Mouse (Mus musculus): ENCODE measurements around the gene Fam89a. TPM values are rescaled to one million over a fixed set of nuclear protein-coding genes. Genes with fewer than 3 reads are reported as not detected.
A peak's percentile ranks its signal among the peaks of the same experiment; 100 is the strongest.

Gene Fam89a
- polyA plus RNA-seq, 1 experiment from 2014 or later: 3.7 TPM

DNA sequence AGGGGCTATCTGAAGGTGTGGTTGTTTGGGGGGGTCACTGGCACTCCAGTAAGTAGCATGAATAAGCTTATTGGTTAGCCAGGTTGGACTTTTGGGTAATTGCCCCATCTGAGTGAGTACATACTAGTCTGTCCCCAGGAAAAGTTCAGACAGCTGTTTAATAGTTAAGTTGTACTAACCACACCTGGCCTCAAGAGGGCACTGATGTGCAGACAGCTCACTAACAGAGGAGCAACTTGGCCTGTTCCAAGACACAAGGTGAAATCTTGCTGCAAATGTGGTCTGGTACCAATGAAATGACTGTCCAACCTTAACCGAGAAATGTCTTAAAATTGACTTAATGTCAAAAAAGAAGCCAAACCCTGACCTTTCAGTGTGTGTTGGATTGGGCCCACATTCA, 12.4 kb downstream of the Fam89a start:
- TF ChIP-seq EP300 (IDR thresholded peaks at IDR 0.05; ENCODE audit: low read depth) (no peak), CTCF (IDR thresholded peaks at IDR 0.05; ENCODE audit: low read depth) (peak; percentile 78)
- peaks cover 5% of the 10 kb centered on the region for H3K4me1 ChIP-seq (ENCODE audit: insufficient read depth)
- 0 out of 2 replicates have a peak, but pooled peaks have one; percentile 23 for ATAC-seq
- no peak overlapping the region for H3K4me2 ChIP-seq (ENCODE audit: low read depth, low read length)
- peaks cover 1% of the 10 kb centered on the region; the same call in 1 of the 2 replicates for H3K36me3 ChIP-seq (replicated peaks; ENCODE audit: insufficient read depth, low read length)
- no peak overlapping the region for H3K4me3 ChIP-seq (ENCODE audit: low read depth, low read length)
- WGBS (ENCODE audit: insufficient replicate concordance): 68% methylated on average over 1 of the region's 1 CpGs
- no peaks in the 10 kb centered on the region for H3K27me3 ChIP-seq (ENCODE audit: insufficient read depth, low read length)
- H3K9me3 ChIP-seq (ENCODE audit: low read length): no peaks in the 10 kb centered on the region
- no peak overlapping the region for H3K9ac ChIP-seq (replicated peaks)
- no peak overlapping the region for H3K27ac ChIP-seq (ENCODE audit: low read depth)
- no peak for DNase-seq

GRCm38 (mm10) chr8:124735371-124735911, 16.2 kb downstream of the Fam89a start:
- H3K9ac ChIP-seq (replicated peaks): no peak overlapping the region
- 81% methylated on average over 3 of the region's 3 CpGs for WGBS (ENCODE audit: insufficient replicate concordance)
- H3K36me3 ChIP-seq (replicated peaks; ENCODE audit: insufficient read depth, low read length): peaks cover 17% of the 10 kb centered on the region
- H3K27ac ChIP-seq (ENCODE audit: low read depth): no peak overlapping the region
- no peaks in the 10 kb centered on the region for H3K27me3 ChIP-seq (ENCODE audit: insufficient read depth, low read length)
- DNase-seq (no peak), ATAC-seq (no peak)
- TF ChIP-seq CTCF (IDR thresholded peaks at IDR 0.05; ENCODE audit: low read depth): no peak
- TF ChIP-seq EP300 (IDR thresholded peaks at IDR 0.05; ENCODE audit: low read depth): no peak
- no peaks in the 10 kb centered on the region for H3K9me3 ChIP-seq (ENCODE audit: low read length)
- no peaks in the 10 kb centered on the region for H3K4me1 ChIP-seq (ENCODE audit: insufficient read depth)
- H3K4me2 ChIP-seq (ENCODE audit: low read depth, low read length): no peak overlapping the region
- H3K4me3 ChIP-seq (ENCODE audit: low read depth, low read length): no peak overlapping the region

GRCm38 (mm10) chr8:124732828-124733227, 18.8 kb downstream of the Fam89a start:
- no peaks in the 10 kb centered on the region for H3K27me3 ChIP-seq (ENCODE audit: insufficient read depth, low read length)
- H3K36me3 ChIP-seq (replicated peaks; ENCODE audit: insufficient read depth, low read length): peaks cover 29% of the 10 kb centered on the region
- H3K27ac ChIP-seq (ENCODE audit: low read depth): no peak overlapping the region
- DNase-seq (no peak), ATAC-seq (no peak)
- H3K4me2 ChIP-seq (ENCODE audit: low read depth, low read length): no peak overlapping the region
- H3K4me1 ChIP-seq (ENCODE audit: insufficient read depth): no peaks in the 10 kb centered on the region
- TF ChIP-seq CTCF (IDR thresholded peaks at IDR 0.05; ENCODE audit: low read depth) (no peak), EP300 (IDR thresholded peaks at IDR 0.05; ENCODE audit: low read depth) (no peak)
- no peak overlapping the region for H3K9ac ChIP-seq (replicated peaks)
- 73% methylated on average over 8 of the region's 8 CpGs for WGBS (ENCODE audit: insufficient replicate concordance)
- no peaks in the 10 kb centered on the region for H3K9me3 ChIP-seq (ENCODE audit: low read length)
- no peak overlapping the region for H3K4me3 ChIP-seq (ENCODE audit: low read depth, low read length)

- H3K36me3 ChIP-seq (replicated peaks; ENCODE audit: insufficient read depth, low read length): peaks cover 17% of the 10 kb centered on the region
- no peaks in the 10 kb centered on the region for H3K27me3 ChIP-seq (ENCODE audit: insufficient read depth, low read length)
- no peak overlapping the region for H3K9ac ChIP-seq (replicated peaks)
- no peak overlapping the region for H3K4me2 ChIP-seq (ENCODE audit: low read depth, low read length)
- no peak for DNase-seq
- no peaks in the 10 kb centered on the region for H3K9me3 ChIP-seq (ENCODE audit: low read length)
- H3K27ac ChIP-seq (ENCODE audit: low read depth): no peak overlapping the region
- WGBS (ENCODE audit: insufficient replicate concordance): 84% methylated on average over 7 of the region's 7 CpGs
- ATAC-seq: no peak
- no peak overlapping the region for H3K4me3 ChIP-seq (ENCODE audit: low read depth, low read length)
- no peak for TF ChIP-seq EP300 (IDR thresholded peaks at IDR 0.05; ENCODE audit: low read depth)
- no peak for TF ChIP-seq CTCF (IDR thresholded peaks at IDR 0.05; ENCODE audit: low read depth)
- peaks cover 25% of the 10 kb centered on the region for H3K4me1 ChIP-seq (ENCODE audit: insufficient read depth)
Measured at GRCm38 (mm10) chr8:124724301-124724700, 27.3 kb downstream of the Fam89a start.

GRCm38 (mm10) chr8:124721862-124722515, 29.6 kb downstream of the Fam89a start, which contains the start of the genes Ttc13 and Arv1:
Gene Ttc13, minus strand, starts transcription at chr8:124721983.
Gene Arv1, plus strand, starts transcription at chr8:124722139.
- Histone ChIP-seq H3K27me3 (ENCODE audit: insufficient read depth, low read length) (no peaks in the 10 kb centered on the region), H3K4me3 (ENCODE audit: low read depth, low read length) (peak within 1 kb of the TSS; percentile 77), H3K9ac (replicated peaks) (peak within 1 kb of the TSS; percentile 81), H3K4me2 (ENCODE audit: low read depth, low read length) (peak within 1 kb of the TSS; percentile 100), H3K9me3 (ENCODE audit: low read length) (no peaks in the 10 kb centered on the region), H3K4me1 (ENCODE audit: insufficient read depth) (peaks cover 25% of the 10 kb centered on the region), H3K27ac (ENCODE audit: low read depth) (no peak within 1 kb of the TSS), H3K36me3 (replicated peaks; ENCODE audit: insufficient read depth, low read length) (peaks cover 10% of the 10 kb centered on the region)
- under 1% methylated on average over 50 of the region's 59 CpGs for WGBS (ENCODE audit: insufficient replicate concordance)
- ATAC-seq: peak; percentile 100
- DNase-seq: peak; percentile 96
- TF ChIP-seq EP300 (IDR thresholded peaks at IDR 0.05; ENCODE audit: low read depth): 0 out of 2 replicates have a peak, but pooled peaks have one; percentile 0
- peak; percentile 39 for TF ChIP-seq CTCF (IDR thresholded peaks at IDR 0.05; ENCODE audit: low read depth)

- TF ChIP-seq EP300 (IDR thresholded peaks at IDR 0.05; ENCODE audit: low read depth): no peak
- no peak for TF ChIP-seq CTCF (IDR thresholded peaks at IDR 0.05; ENCODE audit: low read depth)
- Histone ChIP-seq H3K27ac (ENCODE audit: low read depth) (no peak overlapping the region), H3K9me3 (ENCODE audit: low read length) (no peaks in the 10 kb centered on the region), H3K36me3 (replicated peaks; ENCODE audit: insufficient read depth, low read length) (peaks cover 6% of the 10 kb centered on the region; the same call in 1 of the 2 replicates), H3K4me1 (ENCODE audit: insufficient read depth) (peaks cover 25% of the 10 kb centered on the region), H3K4me3 (ENCODE audit: low read depth, low read length) (peak overlapping the region; percentile 77), H3K4me2 (ENCODE audit: low read depth, low read length) (peak overlapping the region; percentile 100), H3K9ac (replicated peaks) (peak overlapping the region; percentile 81), H3K27me3 (ENCODE audit: insufficient read depth, low read length) (no peaks in the 10 kb centered on the region)
- ATAC-seq (peak; percentile 30), DNase-seq (no peak)
- WGBS (ENCODE audit: insufficient replicate concordance): 3% methylated on average over 31 of the region's 31 CpGs
Measured at GRCm38 (mm10) chr8:124720938-124721861, 30.4 kb downstream of the Fam89a start.
